Mouse (Mus musculus) MEL (cell line): ENCODE results near the gene Pde1a. TPM values are rescaled to one million over a fixed set of nuclear protein-coding genes. Genes with fewer than 3 reads are reported as not detected.

Source experiments
- DNase-seq: peaks from one replicate; pipeline ENCODE4 v3.0.0; 2011; ENCODE audit warnings: low read depth, low spot score
- H3K27ac ChIP-seq: 2 replicates; pipeline ENCODE4 v1.5.1; 2012; ENCODE audit warnings: low read depth, mild to moderate bottlenecking, control low read depth, low read length, moderate library complexity; ENCODE audit not compliant: control insufficient read depth
- H3K27me3 ChIP-seq, 2 experiments: fragments of 150-350 bp in 1 of 2; sonication (generic) in 1 of 2; 2 replicates each; pipeline ENCODE4 v1.6.1; 2012; ENCODE audit warnings: low read length in 2 of 2, mild to moderate bottlenecking in 2 of 2, improper control_type of control experiment in 1 of 2, moderate library complexity in 1 of 2; ENCODE audit not compliant: insufficient read depth in 2 of 2, control insufficient read depth in 1 of 2
- H3K36me3 ChIP-seq, 2 experiments: 2 replicates each; pipeline ENCODE4 v1.6.1; 2012 to 2014; ENCODE audit warnings: low read length in 2 of 2, improper control_type of control experiment in 1 of 2, inconsistent platforms in 1 of 2, mild to moderate bottlenecking in 1 of 2; ENCODE audit not compliant: insufficient read depth in 2 of 2, control insufficient read depth in 1 of 2
- H3K4me1 ChIP-seq, 2 experiments: fragments of 150-350 bp in 1 of 2; sonication (generic) in 1 of 2; 2 replicates each; pipeline ENCODE4 v1.6.1; 2012; ENCODE audit warnings: low read length in 2 of 2, improper control_type of control experiment in 1 of 2, mild to moderate bottlenecking in 1 of 2; ENCODE audit not compliant: insufficient read depth in 2 of 2, control insufficient read depth in 1 of 2
- H3K4me3 ChIP-seq, 2 experiments: fragments of 150-350 bp in 1 of 2; sonication (generic) in 1 of 2; 2 replicates each; pipeline ENCODE4 v1.5.1; 2012; ENCODE audit warnings: low read depth in 2 of 2, low read length in 2 of 2, mild to moderate bottlenecking in 2 of 2, moderate library complexity in 2 of 2, control low read depth in 1 of 2, improper control_type of control experiment in 1 of 2; ENCODE audit not compliant: control insufficient read depth in 1 of 2, insufficient read depth in 1 of 2
- H3K79me2 ChIP-seq: 2 replicates; pipeline ENCODE4 v1.6.1; 2012; ENCODE audit warnings: mild to moderate bottlenecking, low read length, moderate library complexity; ENCODE audit not compliant: control insufficient read depth, poor library complexity, insufficient read depth
- H3K9ac ChIP-seq: 2 replicates; pipeline ENCODE4 v1.6.1; 2012; ENCODE audit warnings: low read depth, mild to moderate bottlenecking, control low read depth, low read length, moderate library complexity; ENCODE audit not compliant: control insufficient read depth, poor library complexity, severe bottlenecking
- H3K9me3 ChIP-seq: fragments of 150-350 bp; sonication (generic); replicated peaks from 2 replicates; pipeline ENCODE4 v1.6.1; 2012; ENCODE audit warnings: mild to moderate bottlenecking, low read length, improper control_type of control experiment, moderate library complexity; ENCODE audit not compliant: insufficient read depth
- BHLHE40 ChIP-seq: IDR thresholded peaks from 2 replicates; pipeline ENCODE4 v1.6.1; 2012; ENCODE audit warnings: low read depth, mild to moderate bottlenecking, inconsistent platforms, low read length, improper control_type of control experiment, borderline replicate concordance
- CHD2 ChIP-seq: IDR thresholded peaks from 2 replicates; pipeline ENCODE4 v1.6.1; 2011; ENCODE audit warnings: low read length, improper control_type of control experiment
- ELF1 ChIP-seq: IDR thresholded peaks from 2 replicates; pipeline ENCODE4 v1.6.1; 2014; ENCODE audit warnings: low read depth, mild to moderate bottlenecking, inconsistent platforms, low read length, improper control_type of control experiment, moderate library complexity
- EP300 ChIP-seq, 2 experiments: IDR thresholded peaks; 2 replicates each; pipeline ENCODE4 v1.6.1; 2011; ENCODE audit warnings: improper control_type of control experiment in 2 of 2, low read length in 2 of 2, low read depth in 1 of 2, mild to moderate bottlenecking in 1 of 2
- GABPA ChIP-seq: IDR thresholded peaks from 2 replicates; pipeline ENCODE4 v1.6.1; 2012; ENCODE audit warnings: low read depth, mild to moderate bottlenecking, inconsistent platforms, low read length, improper control_type of control experiment, moderate library complexity
- HCFC1 ChIP-seq: IDR thresholded peaks from 2 replicates; pipeline ENCODE4 v1.6.1; 2012; ENCODE audit warnings: low read depth, mild to moderate bottlenecking, inconsistent platforms, low read length, improper control_type of control experiment, moderate library complexity
- KAT2A ChIP-seq: conservative IDR thresholded peaks from 2 replicates; pipeline ENCODE4 v1.6.1; 2012; ENCODE audit warnings: low read depth, low read length, improper control_type of control experiment, inconsistent platforms
- MAFK ChIP-seq: IDR thresholded peaks from 2 replicates; pipeline ENCODE4 v1.6.1; 2011; ENCODE audit warnings: low read depth, mild to moderate bottlenecking, low read length, improper control_type of control experiment, borderline replicate concordance
- MAX ChIP-seq: IDR thresholded peaks from 2 replicates; pipeline ENCODE4 v1.6.1; 2011; ENCODE audit warnings: low read length, improper control_type of control experiment
- MAZ ChIP-seq: IDR thresholded peaks from 2 replicates; pipeline ENCODE4 v1.6.1; 2012; ENCODE audit warnings: low read depth, mild to moderate bottlenecking, inconsistent platforms, low read length, improper control_type of control experiment
- MXI1 ChIP-seq: IDR thresholded peaks from 2 replicates; pipeline ENCODE4 v1.6.1; 2011; ENCODE audit warnings: mild to moderate bottlenecking, low read depth, low read length, improper control_type of control experiment
- MYB ChIP-seq: IDR thresholded peaks from 2 replicates; pipeline ENCODE4 v1.6.1; 2011; ENCODE audit warnings: mild to moderate bottlenecking, low read depth, low read length, improper control_type of control experiment
- MYC ChIP-seq: IDR thresholded peaks from 2 replicates; pipeline ENCODE4 v1.6.1; 2011; ENCODE audit warnings: low read depth, mild to moderate bottlenecking, low read length, improper control_type of control experiment, moderate library complexity
- NELFE ChIP-seq: IDR thresholded peaks from 2 replicates; pipeline ENCODE4 v1.6.1; 2011; ENCODE audit warnings: low read depth, low read length, improper control_type of control experiment
- POLR2AphosphoS2 ChIP-seq: IDR thresholded peaks from 2 replicates; pipeline ENCODE4 v1.6.1; 2011; ENCODE audit warnings: low read length, improper control_type of control experiment
- RCOR1 ChIP-seq: IDR thresholded peaks from 2 replicates; pipeline ENCODE4 v1.6.1; 2012; ENCODE audit warnings: low read depth, mild to moderate bottlenecking, inconsistent platforms, low read length, improper control_type of control experiment
- SIN3A ChIP-seq: IDR thresholded peaks from 2 replicates; pipeline ENCODE4 v1.6.1; 2012; ENCODE audit warnings: low read length, improper control_type of control experiment, inconsistent platforms
- SMC3 ChIP-seq: IDR thresholded peaks from 2 replicates; pipeline ENCODE4 v1.6.1; 2011; ENCODE audit warnings: low read depth, low read length, improper control_type of control experiment
- TAL1 ChIP-seq: IDR thresholded peaks from 2 replicates; pipeline ENCODE4 v1.6.1; 2012; ENCODE audit warnings: mild to moderate bottlenecking, inconsistent platforms, low read length, moderate library complexity, mixed read lengths
- TBP ChIP-seq: IDR thresholded peaks from 2 replicates; pipeline ENCODE4 v1.8.0; 2011; ENCODE audit warnings: low read depth, low read length, improper control_type of control experiment
- TCF12 ChIP-seq: IDR thresholded peaks from 2 replicates; pipeline ENCODE4 v1.6.1; 2014; ENCODE audit warnings: low read depth, mild to moderate bottlenecking, inconsistent platforms, low read length, improper control_type of control experiment, moderate library complexity
- UBTF ChIP-seq: IDR thresholded peaks from 2 replicates; pipeline ENCODE4 v1.6.1; 2012; ENCODE audit warnings: low read depth, mild to moderate bottlenecking, inconsistent platforms, low read length, improper control_type of control experiment, moderate library complexity, borderline replicate concordance; ENCODE audit not compliant: insufficient read depth
- ZC3H11A ChIP-seq: IDR thresholded peaks from 2 replicates; pipeline ENCODE4 v1.6.1; 2012; ENCODE audit warnings: low read depth, mild to moderate bottlenecking, inconsistent platforms, low read length, improper control_type of control experiment
- ZMIZ1 ChIP-seq: IDR thresholded peaks from 2 replicates; pipeline ENCODE4 v1.6.1; 2012; ENCODE audit warnings: low read depth, mild to moderate bottlenecking, inconsistent platforms, low read length, improper control_type of control experiment, moderate library complexity
- ZNF384 ChIP-seq: IDR thresholded peaks from 2 replicates; pipeline ENCODE4 v1.6.1; 2012; ENCODE audit warnings: low read depth, mild to moderate bottlenecking, inconsistent platforms, low read length, improper control_type of control experiment
- polyA plus RNA-seq, 2 experiments: library from polyadenylated mRNA; stranded (reverse) in 1 of 2; unstranded in 1 of 2; fragments of >175 nt in 1 of 2; fragments of >200 nt in 1 of 2; gene quantifications; 2 replicates each; pipeline versions ENCODE4 v1.2.1 to v1.2.4; 2012; ENCODE audit warnings: low replicate concordance in 2 of 2, low read depth in 1 of 2; ENCODE audit not compliant: insufficient read length in 2 of 2, insufficient read depth in 1 of 2, missing spikeins in 1 of 2
- total RNA-seq: library from RNA; depleted of rRNA; stranded (reverse); fragments of 300-350 nt; gene quantifications from 2 replicates; pipeline ENCODE4 v1.2.3, GENCODE M21; 2012

The Pde1a gene
- total and polyA plus RNA-seq, 3 experiments: not detected

DNA sequence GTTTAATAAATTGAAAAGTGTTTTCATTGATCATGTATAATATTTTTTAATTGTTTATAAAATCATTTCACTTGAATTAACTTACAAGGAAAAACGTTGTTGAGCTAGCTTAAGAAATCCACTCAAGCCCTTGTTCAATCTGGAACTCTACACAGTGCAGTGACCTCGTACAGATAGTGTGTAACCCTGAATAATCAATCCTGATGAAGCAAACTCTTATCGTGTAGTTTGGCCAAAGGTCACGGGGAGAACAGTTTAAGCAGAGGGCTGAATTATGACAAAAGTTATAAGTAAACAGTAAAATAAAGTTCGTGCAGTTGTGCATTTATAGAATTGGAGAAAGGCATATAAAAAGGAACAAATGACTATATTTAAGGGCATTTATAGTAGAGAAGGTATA lies 159.7 kb downstream of the Pde1a start:
- no peaks in the 10 kb centered on the region for H3K4me1 ChIP-seq
- DNase-seq: no peak
- H3K36me3 ChIP-seq: no peaks in the 10 kb centered on the region
- TF ChIP-seq TBP (no peak), POLR2AphosphoS2 (no peak), ELF1 (no peak), ZMIZ1 (no peak), NELFE (no peak), GABPA (no peak), ZC3H11A (no peak), SMC3 (no peak), CHD2 (no peak), SIN3A (no peak), HCFC1 (no peak), UBTF (no peak), TAL1 (no peak), RCOR1 (no peak), MAFK (no peak), MYC (no peak), MYB (no peak), ZNF384 (no peak), KAT2A (no peak)
- no peaks in the 10 kb centered on the region for H3K9me3 ChIP-seq
- no peak overlapping the region for H3K9ac ChIP-seq
- H3K27ac ChIP-seq: no peak overlapping the region
- H3K79me2 ChIP-seq: no peaks in the 10 kb centered on the region
- H3K4me3 ChIP-seq: no peak overlapping the region
- no peaks in the 10 kb centered on the region for H3K27me3 ChIP-seq

DNA sequence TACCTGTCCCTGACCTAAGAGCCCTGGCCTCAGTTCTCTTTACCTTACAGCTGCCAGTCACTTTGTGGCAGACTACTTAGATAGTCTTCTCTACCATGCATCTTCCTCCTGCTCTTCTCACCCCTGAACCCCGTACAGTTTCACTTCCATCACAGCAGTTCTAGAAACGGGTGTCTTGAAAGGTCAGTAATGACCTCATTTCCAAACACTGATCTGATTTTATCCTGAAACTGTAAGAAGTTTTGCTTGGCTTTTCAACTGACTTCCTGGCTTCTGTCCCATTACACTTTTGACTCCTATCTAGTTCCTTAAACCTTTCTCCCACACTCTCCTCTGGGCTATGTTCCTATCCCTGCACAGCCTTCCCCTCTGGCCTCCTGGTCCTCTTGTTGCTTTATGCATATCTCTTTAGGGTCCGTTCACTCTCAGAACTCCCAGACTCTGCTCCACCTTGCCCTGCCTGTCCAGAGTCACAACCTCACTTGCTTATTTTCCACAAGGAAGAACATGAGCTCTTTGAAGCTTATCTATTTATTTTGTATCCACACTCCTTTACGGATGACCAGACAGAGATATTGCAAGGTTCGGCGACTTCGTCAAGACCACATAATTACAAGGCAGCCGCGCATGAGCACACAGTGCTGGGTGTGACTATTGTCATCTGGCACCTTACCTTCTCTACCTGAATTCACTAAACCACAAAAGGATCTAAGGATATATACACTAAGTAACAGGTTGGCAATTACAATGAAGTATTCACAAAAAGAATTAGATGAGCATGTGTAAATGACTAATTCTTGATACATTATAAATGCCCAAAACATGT lies 162.4 kb downstream of the Pde1a start:
- no peaks in the 10 kb centered on the region for H3K4me1 ChIP-seq
- no peaks in the 10 kb centered on the region for H3K27me3 ChIP-seq
- H3K36me3 ChIP-seq: no peaks in the 10 kb centered on the region
- no peaks in the 10 kb centered on the region for H3K9me3 ChIP-seq
- H3K9ac ChIP-seq: no peak overlapping the region
- TF ChIP-seq TBP (no peak), MAZ (no peak), EP300 (IDR thresholded peaks at IDR 0.05; ENCODE audit: low read depth in 1 of 2, low read length in 2 of 2) (no peak), TCF12 (no peak), TAL1 (no peak), MXI1 (no peak), HCFC1 (no peak), SMC3 (no peak), ZMIZ1 (no peak), BHLHE40 (no peak), ZC3H11A (no peak), MAX (no peak), ELF1 (no peak)
- no peak overlapping the region for H3K4me3 ChIP-seq
- no peak overlapping the region for H3K27ac ChIP-seq
- DNase-seq: no peak
- no peaks in the 10 kb centered on the region for H3K79me2 ChIP-seq
